Mouse (Mus musculus) gastrocnemius, adult 8-10 months (tissue): ENCODE measurements around the gene Rbmxl1. TPM values are rescaled to one million over a fixed set of nuclear protein-coding genes. Genes with fewer than 3 reads are reported as not detected.
"Not testable (repeated sequence)": the region's sequence is repeated elsewhere in the genome, so short reads cannot be mapped to it uniquely, and the experiment has no call there.

Source experiments
- DNase-seq, 2 experiments: peaks; one replicate each; pipeline ENCODE4 v3.0.0; 2022; ENCODE audit warnings: low spot score in 2 of 2
- total RNA-seq, 4 experiments: library from RNA; stranded (reverse); gene quantifications; 2 replicates each; pipeline ENCODE4 v1.2.4; 2022

The Rbmxl1 gene
- total RNA-seq, 4 experiments from 2014 or later = 8.7 to 12.7 (median 10.7) TPM

GRCm38 (mm10) chr8:78496273-78496672, 12.4 kb downstream of the Rbmxl1 start:
- not testable (repeated sequence) for DNase-seq

GRCm38 (mm10) chr8:78493031-78493430, 15.7 kb downstream of the Rbmxl1 start:
- DNase-seq = no peak

GRCm38 (mm10) chr8:78489733-78490132, 19.0 kb downstream of the Rbmxl1 start:
- DNase-seq = no peak

- DNase-seq = no peak
These were observed 31.5 kb downstream of the Rbmxl1 start for GRCm38 (mm10) chr8:78477051-78477829.

GRCm38 (mm10) chr8:78467889-78468288, 40.8 kb downstream of the Rbmxl1 start:
- no peak for DNase-seq

- DNase-seq = no peak
These were observed 44.8 kb downstream of the Rbmxl1 start for GRCm38 (mm10) chr8:78463941-78464340.

GRCm38 (mm10) chr8:78456441-78456840, 52.3 kb downstream of the Rbmxl1 start:
- DNase-seq = no peak

Other genes starting within 250 kb of the Rbmxl1 start
- not detected for gene Pou4f2, start 72.3 kb downstream of the Rbmxl1 start, total RNA-seq
- 1 to 10 TPM; 3.7 to 5.6 (median 4.4) TPM for gene Slc10a7, start 448 bp upstream of the Rbmxl1 start, total RNA-seq